Mouse (Mus musculus) heart, postnatal 0 days (tissue): ENCODE data around the gene Siae. TPM values are rescaled to one million over a fixed set of nuclear protein-coding genes. Genes with fewer than 3 reads are reported as not detected.

Experiments used
- ATAC-seq: fragments of 200-750 bp; cut with Nextera tagmentation; 2 replicates; pipeline ENCODE4 v1.8.0; 2017; ENCODE audit warnings: low read depth, moderate number of reproducible peaks, moderate library complexity; ENCODE audit not compliant: insufficient read depth
- DNase-seq: peaks from one replicate; pipeline ENCODE4 v3.0.0-alpha.2; 2016; ENCODE audit warnings: low spot score
- H3K27ac ChIP-seq: fragments of 300-500 bp; sonication (generic); 2 replicates; pipeline ENCODE4 v1.5.1; 2014; ENCODE audit warnings: low read depth, mild to moderate bottlenecking
- H3K27me3 ChIP-seq: fragments of 300-500 bp; sonication (generic); 2 replicates; pipeline ENCODE4 v1.6.1; 2014; ENCODE audit warnings: low read length, mixed read lengths; ENCODE audit not compliant: control insufficient read depth, insufficient read depth
- H3K36me3 ChIP-seq: fragments of 300-500 bp; sonication (generic); replicated peaks from 2 replicates; pipeline ENCODE4 v1.6.1; 2014; ENCODE audit warnings: low read length, mixed read lengths; ENCODE audit not compliant: control insufficient read depth, insufficient read depth
- H3K4me1 ChIP-seq: fragments of 300-500 bp; sonication (generic); 2 replicates; pipeline ENCODE4 v1.6.1; 2014; ENCODE audit warnings: antibody characterized with exemption; ENCODE audit not compliant: control insufficient read depth, insufficient read depth
- H3K4me2 ChIP-seq: fragments of 300-500 bp; sonication (generic); 2 replicates; pipeline ENCODE4 v1.6.1; 2014; ENCODE audit warnings: low read depth, mild to moderate bottlenecking, low read length, moderate library complexity
- H3K4me3 ChIP-seq: fragments of 300-500 bp; sonication (generic); 2 replicates; pipeline ENCODE4 v1.5.1; 2014; ENCODE audit warnings: low read depth, low read length
- H3K9ac ChIP-seq: fragments of 300-500 bp; sonication (generic); replicated peaks from 2 replicates; pipeline ENCODE4 v1.6.1; 2014; ENCODE audit warnings: low read depth, low read length, mixed read lengths
- H3K9me3 ChIP-seq: fragments of 300-500 bp; sonication (generic); replicated peaks from 2 replicates; pipeline ENCODE4 v1.6.1; 2016; ENCODE audit warnings: low read length; ENCODE audit not compliant: control insufficient read depth
- CTCF ChIP-seq: IDR thresholded peaks from 2 replicates; pipeline ENCODE4 v1.5.1; 2016; ENCODE audit warnings: antibody characterized with exemption, control low read depth, low read depth
- EP300 ChIP-seq: IDR thresholded peaks from 2 replicates; pipeline ENCODE4 v1.6.1; 2016; ENCODE audit warnings: antibody characterized with exemption, low read depth
- WGBS: fragments of 180-500 bp; shearing (Covaris S2); extraction: QIAGEN DNeasy Blood & Tissue Kit; methylation state at CpG from one replicate; pipeline ENCODE4 v1.1.7; 2014; 5-methylcytosine and 5-hydroxymethylcytosine counted together
- polyA plus RNA-seq: library from polyadenylated mRNA; unstranded; fragments of >200 nt; fragmentation: Nextera tagmentation; extraction: Ambion mirVana; gene quantifications from 2 replicates; pipeline ENCODE4 v1.2.1, GENCODE M21; 2015
- total RNA-seq: library from RNA; depleted of rRNA; stranded (reverse); fragments of >200 nt; gene quantifications from 2 replicates; pipeline ENCODE4 v1.2.3, GENCODE M21; 2014; ENCODE audit warnings: low replicate concordance

The Siae gene
- total and polyA plus RNA-seq, 2 experiments from 2014 or later, result 5.4 to 6.4 TPM

GRCm38 (mm10) chr9:37624502-37624901, 69.0 kb downstream of the Siae start:
- TF ChIP-seq EP300 (no peak), CTCF (no peak)
- Histone ChIP-seq H3K9ac (no peak overlapping the region), H3K4me1 (peaks cover 5% of the 10 kb centered on the region; the same call in 1 of the 2 replicates), H3K27me3 (no peaks in the 10 kb centered on the region), H3K36me3 (no peaks in the 10 kb centered on the region), H3K4me2 (no peak overlapping the region), H3K9me3 (no peaks in the 10 kb centered on the region), H3K27ac (no peak overlapping the region), H3K4me3 (no peak overlapping the region)
- 78% methylated on average over 1 of the region's 1 CpGs for WGBS
- DNase-seq (no peak), ATAC-seq (no peak)

- Histone ChIP-seq H3K4me3 (no peak overlapping the region), H3K9me3 (no peaks in the 10 kb centered on the region), H3K9ac (no peak overlapping the region), H3K27ac (no peak overlapping the region), H3K4me1 (peaks cover 5% of the 10 kb centered on the region; the same call in 1 of the 2 replicates), H3K36me3 (no peaks in the 10 kb centered on the region), H3K4me2 (no peak overlapping the region), H3K27me3 (no peaks in the 10 kb centered on the region)
- WGBS, result 68% methylated on average over 3 of the region's 3 CpGs
- no peak for ATAC-seq
- no peak for TF ChIP-seq EP300
- DNase-seq, result no peak
Measured at GRCm38 (mm10) chr9:37625129-37625528, 69.6 kb downstream of the Siae start.

- Histone ChIP-seq H3K9ac (no peak overlapping the region; the same call in 1 of the 2 replicates), H3K4me1 (peaks cover 5% of the 10 kb centered on the region; the same call in 1 of the 2 replicates), H3K9me3 (no peaks in the 10 kb centered on the region), H3K27me3 (no peaks in the 10 kb centered on the region), H3K4me2 (no peak overlapping the region), H3K27ac (no peak overlapping the region), H3K36me3 (no peaks in the 10 kb centered on the region), H3K4me3 (no peak overlapping the region)
- WGBS, result 31% methylated on average over 7 of the region's 7 CpGs
- no peak for DNase-seq
- no peak for ATAC-seq
- TF ChIP-seq CTCF (no peak), EP300 (no peak)
Measured at GRCm38 (mm10) chr9:37625641-37626040, 70.1 kb downstream of the Siae start.

GRCm38 (mm10) chr9:37626103-37626567, 70.6 kb downstream of the Siae start:
- no peaks in the 10 kb centered on the region for H3K27me3 ChIP-seq
- H3K27ac ChIP-seq, result no peak overlapping the region
- H3K4me2 ChIP-seq, result no peak overlapping the region
- no peak overlapping the region for H3K9ac ChIP-seq
- no peak for DNase-seq
- peaks cover 5% of the 10 kb centered on the region; the same call in 1 of the 2 replicates for H3K4me1 ChIP-seq
- H3K9me3 ChIP-seq, result no peaks in the 10 kb centered on the region
- no peaks in the 10 kb centered on the region for H3K36me3 ChIP-seq
- no peak for TF ChIP-seq EP300
- no peak for ATAC-seq
- H3K4me3 ChIP-seq, result no peak overlapping the region
- WGBS, result 28% methylated on average over 3 of the region's 3 CpGs

- WGBS, result 100% methylated on average over 1 of the region's 1 CpGs
- DNase-seq, result no peak
Measured at GRCm38 (mm10) chr9:37627263-37627662, 71.8 kb downstream of the Siae start.

GRCm38 (mm10) chr9:37628581-37628980, 73.1 kb downstream of the Siae start:
- no peak for TF ChIP-seq CTCF
- no peak for TF ChIP-seq EP300
- Histone ChIP-seq H3K27me3 (no peaks in the 10 kb centered on the region), H3K36me3 (no peaks in the 10 kb centered on the region), H3K4me3 (no peak overlapping the region), H3K9me3 (no peaks in the 10 kb centered on the region), H3K4me2 (no peak overlapping the region), H3K27ac (no peak overlapping the region), H3K4me1 (peaks cover 5% of the 10 kb centered on the region; the same call in 1 of the 2 replicates), H3K9ac (no peak overlapping the region)
- no peak for DNase-seq
- ATAC-seq, result no peak
- WGBS, result 81% methylated on average over 4 of the region's 4 CpGs

More at GRCm38 (mm10) chr9:37627263-37627662, 71.8 kb downstream of the Siae start:
- TF ChIP-seq CTCF (no peak), EP300 (no peak)
- H3K9me3 ChIP-seq, result no peaks in the 10 kb centered on the region
- H3K4me2 ChIP-seq, result no peak overlapping the region
- H3K27me3 ChIP-seq, result no peaks in the 10 kb centered on the region
- no peak overlapping the region for H3K9ac ChIP-seq
- H3K36me3 ChIP-seq, result no peaks in the 10 kb centered on the region
- H3K27ac ChIP-seq, result no peak overlapping the region
- no peak overlapping the region for H3K4me3 ChIP-seq
- no peak for ATAC-seq
- peaks cover 5% of the 10 kb centered on the region; the same call in 1 of the 2 replicates for H3K4me1 ChIP-seq
